Mouse (Mus musculus): Measurements from ENCODE around the gene Clcn2. TPM values are rescaled to one million over a fixed set of nuclear protein-coding genes. Genes with fewer than 3 reads are reported as not detected.
A peak's percentile ranks its signal among the peaks of the same experiment; 100 is the strongest.

Gene Clcn2
- polyA plus RNA-seq, 1 experiment from 2014 or later = 13.2 TPM

DNA sequence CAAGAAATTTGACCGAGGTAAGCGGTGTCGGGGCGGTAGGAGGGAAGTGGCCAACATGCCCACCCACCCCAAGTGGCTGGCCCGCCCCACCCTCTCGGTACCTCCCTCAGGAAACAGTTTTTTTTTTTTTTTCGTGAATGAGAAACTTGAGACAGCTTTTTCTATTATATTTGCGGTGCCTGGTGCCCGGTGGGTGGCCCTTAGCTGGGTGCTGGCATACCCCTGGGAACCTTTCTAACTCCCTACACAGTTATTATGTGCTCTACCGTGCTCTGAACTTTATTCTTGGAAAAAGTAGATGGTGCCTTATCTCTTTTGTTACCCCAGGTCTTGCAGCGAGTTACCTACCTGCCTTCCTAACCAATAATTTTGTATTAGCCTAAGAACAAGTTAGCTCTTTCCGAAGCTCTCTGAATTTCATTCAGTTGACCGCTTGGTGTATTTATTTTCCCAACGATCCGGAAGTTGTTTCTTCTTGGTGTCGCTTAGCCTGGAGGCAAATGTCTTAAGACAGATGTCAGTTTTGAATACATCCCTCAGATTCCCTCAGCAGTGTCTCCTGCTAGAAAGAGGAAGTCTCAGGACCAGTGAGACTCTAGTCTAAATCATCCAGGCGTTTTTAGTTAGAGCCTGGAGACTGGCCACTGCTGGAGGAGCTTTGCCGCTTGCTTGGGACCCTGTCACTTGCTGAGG lies 578 bp upstream of the Clcn2 start:
- peak overlapping the region; percentile 96 for H3K27ac ChIP-seq (ENCODE audit: low read length)
- WGBS = 1% methylated on average over 17 of the region's 18 CpGs
- H3K4me2 ChIP-seq (replicated peaks; ENCODE audit: low read depth, low read length) = peak overlapping the region; percentile 93
- peak overlapping the region; percentile 58 for H3K4me3 ChIP-seq (ENCODE audit: low read depth, low read length)
- peak; percentile 25 for ATAC-seq (ENCODE audit: insufficient number of reproducible peaks, insufficient read depth, low FRiP score, low read depth)
- no peaks in the 10 kb centered on the region for H3K27me3 ChIP-seq (ENCODE audit: control insufficient read depth, insufficient read depth, low read length)
- H3K9ac ChIP-seq (replicated peaks; ENCODE audit: low read depth, low read length) = peak overlapping the region; percentile 15
- no peaks in the 10 kb centered on the region for H3K9me3 ChIP-seq (ENCODE audit: control insufficient read depth, low read depth, low read length)
- peaks cover 24% of the 10 kb centered on the region; the same call in 1 of the 2 replicates for H3K4me1 ChIP-seq (ENCODE audit: control insufficient read depth, insufficient read depth, low read length)
- 0 out of 2 replicates have a peak, but pooled peaks cover 4% of the 10 kb centered on the region for H3K36me3 ChIP-seq (ENCODE audit: control insufficient read depth, insufficient read depth, low read length)

DNA sequence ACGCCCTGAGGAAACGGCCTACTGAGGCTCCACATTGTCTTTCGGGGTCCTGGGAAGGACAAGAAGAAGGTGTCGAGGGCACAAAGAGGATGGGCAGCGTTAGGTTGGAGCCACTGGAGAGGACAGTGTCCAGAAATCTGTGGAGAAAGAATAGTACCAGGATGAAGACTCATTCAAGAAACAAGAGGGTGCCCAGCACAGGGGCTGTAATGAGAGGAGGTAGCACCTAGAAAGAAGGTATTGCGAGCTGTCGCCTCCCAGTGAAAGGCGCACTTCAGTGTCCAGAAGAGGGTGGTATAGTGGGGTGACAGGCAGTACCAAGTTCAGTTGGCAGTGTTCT lies 735 bp downstream of the Clcn2 start:
- WGBS = under 1% methylated on average over 8 of the region's 8 CpGs
- H3K4me2 ChIP-seq (replicated peaks; ENCODE audit: low read depth, low read length) = peak overlapping the region; percentile 93
- peak overlapping the region; percentile 58 for H3K4me3 ChIP-seq (ENCODE audit: low read depth, low read length)
- H3K4me1 ChIP-seq (ENCODE audit: control insufficient read depth, insufficient read depth, low read length) = peaks cover 24% of the 10 kb centered on the region; the same call in 1 of the 2 replicates
- peak overlapping the region; percentile 56 for H3K9ac ChIP-seq (replicated peaks; ENCODE audit: low read depth, low read length)
- 0 out of 2 replicates have a peak, but pooled peaks cover 4% of the 10 kb centered on the region for H3K36me3 ChIP-seq (ENCODE audit: control insufficient read depth, insufficient read depth, low read length)
- no peaks in the 10 kb centered on the region for H3K27me3 ChIP-seq (ENCODE audit: control insufficient read depth, insufficient read depth, low read length)
- ATAC-seq (ENCODE audit: insufficient number of reproducible peaks, insufficient read depth, low FRiP score, low read depth) = no peak
- H3K9me3 ChIP-seq (ENCODE audit: control insufficient read depth, low read depth, low read length) = no peaks in the 10 kb centered on the region
- H3K27ac ChIP-seq (ENCODE audit: low read length) = peak overlapping the region; percentile 96

DNA sequence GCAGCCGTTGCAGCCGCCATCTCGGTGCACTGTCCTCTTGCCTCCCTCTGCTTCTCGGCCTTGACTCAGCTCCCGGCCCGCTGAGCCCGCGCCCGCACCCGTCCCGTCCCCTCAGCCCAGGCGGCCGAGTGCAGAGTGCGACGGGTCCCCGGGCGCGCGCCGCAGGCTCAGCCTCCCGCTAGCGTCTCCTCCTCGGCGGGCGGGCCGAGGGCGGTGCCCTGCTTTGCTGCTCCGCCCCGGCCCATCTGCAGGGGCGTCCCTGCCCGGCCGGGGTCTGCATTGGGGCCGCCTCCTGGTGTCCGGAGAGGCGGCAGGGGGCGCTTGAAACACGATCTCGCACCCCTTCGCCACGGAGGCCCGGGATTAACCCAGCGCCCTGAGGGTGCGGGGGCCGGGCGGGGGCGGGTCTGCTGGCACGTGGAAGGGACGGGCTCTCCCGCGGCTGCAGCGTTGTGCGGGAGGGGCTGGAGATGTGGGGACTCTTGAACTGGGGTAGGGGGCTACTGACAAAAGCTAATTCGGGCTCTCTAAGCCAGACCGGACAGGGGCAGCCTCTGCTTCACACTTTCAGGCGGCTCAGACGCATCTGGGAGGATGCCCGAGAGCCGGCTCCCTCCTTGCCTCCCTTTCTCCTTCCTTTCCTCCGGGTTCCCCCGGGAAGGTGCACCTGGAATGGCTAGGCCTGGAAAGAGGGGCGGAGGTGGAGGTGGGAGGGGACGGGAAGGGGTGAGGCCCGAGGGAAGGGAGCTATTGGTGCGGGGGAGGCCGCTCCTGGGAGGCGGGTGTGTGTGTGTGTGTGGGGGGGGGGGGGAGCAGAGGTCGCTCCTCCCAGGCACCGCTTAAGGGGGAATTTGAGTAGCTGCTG lies 1.3 kb downstream of the Clcn2 start:
- Histone ChIP-seq H3K36me3 (ENCODE audit: control insufficient read depth, insufficient read depth, low read length) (no peaks in the 10 kb centered on the region), H3K4me1 (ENCODE audit: control insufficient read depth, insufficient read depth, low read length) (peaks cover 24% of the 10 kb centered on the region; the same call in 1 of the 2 replicates), H3K27ac (ENCODE audit: low read length) (peak overlapping the region; percentile 96), H3K4me2 (replicated peaks; ENCODE audit: low read depth, low read length) (peak overlapping the region; percentile 93), H3K4me3 (ENCODE audit: low read depth, low read length) (peak overlapping the region; percentile 58), H3K9ac (replicated peaks; ENCODE audit: low read depth, low read length) (peak overlapping the region; percentile 56), H3K27me3 (ENCODE audit: control insufficient read depth, insufficient read depth, low read length) (no peaks in the 10 kb centered on the region), H3K9me3 (ENCODE audit: control insufficient read depth, low read depth, low read length) (no peaks in the 10 kb centered on the region)
- ATAC-seq (ENCODE audit: insufficient number of reproducible peaks, insufficient read depth, low FRiP score, low read depth) = peak; percentile 86
- under 1% methylated on average over 67 of the region's 68 CpGs for WGBS

DNA sequence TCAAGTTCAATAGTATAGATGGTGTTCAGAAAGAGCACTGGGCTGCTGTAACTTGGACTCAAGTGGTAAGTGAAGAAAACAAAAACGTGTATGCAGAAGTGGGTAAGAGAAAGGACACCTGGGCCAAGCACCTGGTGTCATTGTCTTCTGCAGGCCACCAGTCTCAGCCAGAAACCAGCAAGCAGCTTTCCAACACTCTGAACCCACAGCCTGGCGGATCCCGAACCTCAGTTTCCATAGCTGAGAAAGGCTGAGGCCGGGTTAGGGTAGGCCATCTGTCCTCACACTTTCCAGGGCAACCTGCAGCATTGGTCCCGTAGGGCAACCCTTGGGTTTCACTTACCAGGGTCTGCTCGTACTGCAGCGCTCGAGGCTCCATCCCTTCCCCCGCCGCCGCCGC lies 2.0 kb downstream of the Clcn2 start:
- no peaks in the 10 kb centered on the region for H3K27me3 ChIP-seq (ENCODE audit: control insufficient read depth, insufficient read depth, low read length)
- H3K4me1 ChIP-seq (ENCODE audit: control insufficient read depth, insufficient read depth, low read length) = peaks cover 24% of the 10 kb centered on the region; the same call in 1 of the 2 replicates
- peak overlapping the region; percentile 93 for H3K4me2 ChIP-seq (replicated peaks; ENCODE audit: low read depth, low read length)
- ATAC-seq (ENCODE audit: insufficient number of reproducible peaks, insufficient read depth, low FRiP score, low read depth) = no peak
- H3K36me3 ChIP-seq (ENCODE audit: control insufficient read depth, insufficient read depth, low read length) = no peaks in the 10 kb centered on the region
- peak overlapping the region; percentile 58 for H3K4me3 ChIP-seq (ENCODE audit: low read depth, low read length)
- H3K9me3 ChIP-seq (ENCODE audit: control insufficient read depth, low read depth, low read length) = no peaks in the 10 kb centered on the region
- H3K9ac ChIP-seq (replicated peaks; ENCODE audit: low read depth, low read length) = peak overlapping the region; percentile 56
- peak overlapping the region; percentile 96 for H3K27ac ChIP-seq (ENCODE audit: low read length)
- 2% methylated on average over 12 of the region's 12 CpGs for WGBS

DNA sequence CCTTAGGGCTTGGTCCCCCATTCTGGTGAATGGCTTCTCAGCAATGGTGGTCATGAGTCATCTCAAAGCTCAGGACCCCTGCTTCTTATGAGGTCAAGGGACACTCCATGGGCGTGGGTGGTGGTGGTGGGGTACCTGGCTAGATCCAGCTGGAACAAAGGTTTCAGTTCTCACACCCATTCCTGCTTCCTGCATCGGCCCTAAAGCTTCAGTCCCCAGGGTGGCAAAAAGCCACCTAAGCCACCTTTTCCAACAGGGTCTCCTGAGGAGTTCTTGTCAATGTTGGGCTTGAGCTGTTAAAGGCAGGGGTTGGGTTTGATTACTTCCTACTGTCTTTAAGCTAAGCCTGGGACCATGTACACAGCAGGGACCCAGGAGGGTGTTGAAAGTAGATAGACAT lies 2.4 kb downstream of the Clcn2 start:
- peak overlapping the region; percentile 56 for H3K9ac ChIP-seq (replicated peaks; ENCODE audit: low read depth, low read length)
- ATAC-seq (ENCODE audit: insufficient number of reproducible peaks, insufficient read depth, low FRiP score, low read depth) = no peak
- H3K27ac ChIP-seq (ENCODE audit: low read length) = no peak overlapping the region
- peak overlapping the region; percentile 58 for H3K4me3 ChIP-seq (ENCODE audit: low read depth, low read length)
- H3K27me3 ChIP-seq (ENCODE audit: control insufficient read depth, insufficient read depth, low read length) = no peaks in the 10 kb centered on the region
- peak overlapping the region; percentile 93 for H3K4me2 ChIP-seq (replicated peaks; ENCODE audit: low read depth, low read length)
- no peaks in the 10 kb centered on the region for H3K36me3 ChIP-seq (ENCODE audit: control insufficient read depth, insufficient read depth, low read length)
- H3K4me1 ChIP-seq (ENCODE audit: control insufficient read depth, insufficient read depth, low read length) = peaks cover 24% of the 10 kb centered on the region; the same call in 1 of the 2 replicates
- 53% methylated on average over 2 of the region's 2 CpGs for WGBS
- no peaks in the 10 kb centered on the region for H3K9me3 ChIP-seq (ENCODE audit: control insufficient read depth, low read depth, low read length)

DNA sequence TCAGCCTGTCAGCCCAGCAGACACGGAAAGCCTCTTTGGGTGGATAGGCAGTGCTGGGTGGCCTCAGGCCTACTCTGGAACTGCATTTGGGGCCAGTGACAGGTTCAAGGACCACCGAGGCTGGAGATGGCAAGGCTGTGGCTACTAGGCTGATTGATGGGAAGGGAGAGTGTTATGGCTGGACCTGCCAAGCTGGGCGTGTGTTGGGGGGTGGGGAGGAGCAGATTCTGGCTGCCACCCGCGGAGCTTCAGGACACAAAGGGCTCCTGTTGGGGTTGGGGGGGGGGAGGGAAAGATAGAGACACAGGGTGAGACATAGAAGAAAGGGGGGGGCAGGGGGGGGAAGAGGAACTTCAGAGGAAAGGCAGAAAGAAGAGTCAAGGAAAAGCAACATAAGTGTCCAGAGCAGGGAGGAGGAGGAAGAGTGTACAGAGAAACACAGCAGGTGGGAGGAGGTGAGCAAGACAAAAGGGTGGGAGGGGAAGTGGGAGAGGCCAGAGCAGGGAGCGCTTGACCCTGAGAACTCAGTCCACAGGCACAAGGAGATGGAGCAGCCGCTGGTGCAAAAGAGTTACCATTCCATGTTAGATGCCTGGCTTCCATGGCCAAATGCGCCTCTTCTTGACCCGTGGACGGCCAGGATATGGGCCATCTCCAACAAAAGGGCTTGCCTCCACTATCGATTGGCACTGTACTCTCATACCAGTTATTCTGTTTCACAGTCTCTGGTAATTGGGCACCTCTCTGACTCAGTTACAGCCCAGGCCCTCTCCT lies 3.1 kb downstream of the Clcn2 start:
- Histone ChIP-seq H3K9me3 (ENCODE audit: control insufficient read depth, low read depth, low read length) (no peaks in the 10 kb centered on the region), H3K4me1 (ENCODE audit: control insufficient read depth, insufficient read depth, low read length) (peaks cover 24% of the 10 kb centered on the region; the same call in 1 of the 2 replicates), H3K4me3 (ENCODE audit: low read depth, low read length) (peak overlapping the region; percentile 58), H3K36me3 (ENCODE audit: control insufficient read depth, insufficient read depth, low read length) (no peaks in the 10 kb centered on the region), H3K27me3 (ENCODE audit: control insufficient read depth, insufficient read depth, low read length) (no peaks in the 10 kb centered on the region), H3K4me2 (replicated peaks; ENCODE audit: low read depth, low read length) (peak overlapping the region; percentile 93), H3K9ac (replicated peaks; ENCODE audit: low read depth, low read length) (no peak overlapping the region; the same call in 1 of the 2 replicates), H3K27ac (ENCODE audit: low read length) (no peak overlapping the region)
- ATAC-seq (ENCODE audit: insufficient number of reproducible peaks, insufficient read depth, low FRiP score, low read depth) = no peak
- WGBS = 28% methylated on average over 11 of the region's 11 CpGs

DNA sequence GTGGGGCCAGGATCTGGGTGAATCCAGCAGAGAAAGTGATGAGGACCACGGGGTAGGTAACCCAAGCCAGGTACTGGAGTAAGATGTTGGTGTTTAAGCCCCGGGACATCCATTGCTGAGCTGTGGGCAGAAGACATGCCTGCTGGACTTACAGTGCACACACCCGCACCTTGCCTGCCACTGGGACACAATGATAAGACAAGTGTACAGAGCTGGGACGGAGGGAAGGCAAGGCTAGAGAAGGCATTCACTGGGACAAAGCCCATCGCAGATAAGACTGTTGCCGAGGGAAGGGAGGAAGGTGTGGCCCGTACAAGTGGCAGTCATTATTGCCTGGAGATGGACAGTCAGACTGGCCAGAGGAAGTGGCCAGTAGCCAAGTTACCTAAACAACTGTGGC lies 4.7 kb downstream of the Clcn2 start:
- Histone ChIP-seq H3K4me3 (ENCODE audit: low read depth, low read length) (no peak overlapping the region), H3K36me3 (ENCODE audit: control insufficient read depth, insufficient read depth, low read length) (no peaks in the 10 kb centered on the region; the same call in 1 of the 2 replicates), H3K4me2 (replicated peaks; ENCODE audit: low read depth, low read length) (no peak overlapping the region), H3K9ac (replicated peaks; ENCODE audit: low read depth, low read length) (no peak overlapping the region), H3K27me3 (ENCODE audit: control insufficient read depth, insufficient read depth, low read length) (no peaks in the 10 kb centered on the region), H3K9me3 (ENCODE audit: control insufficient read depth, low read depth, low read length) (no peaks in the 10 kb centered on the region), H3K27ac (ENCODE audit: low read length) (no peak overlapping the region), H3K4me1 (ENCODE audit: control insufficient read depth, insufficient read depth, low read length) (peaks cover 18% of the 10 kb centered on the region; the same call in 1 of the 2 replicates)
- no peak for ATAC-seq (ENCODE audit: insufficient number of reproducible peaks, insufficient read depth, low FRiP score, low read depth)
- WGBS = 79% methylated on average over 7 of the region's 7 CpGs

DNA sequence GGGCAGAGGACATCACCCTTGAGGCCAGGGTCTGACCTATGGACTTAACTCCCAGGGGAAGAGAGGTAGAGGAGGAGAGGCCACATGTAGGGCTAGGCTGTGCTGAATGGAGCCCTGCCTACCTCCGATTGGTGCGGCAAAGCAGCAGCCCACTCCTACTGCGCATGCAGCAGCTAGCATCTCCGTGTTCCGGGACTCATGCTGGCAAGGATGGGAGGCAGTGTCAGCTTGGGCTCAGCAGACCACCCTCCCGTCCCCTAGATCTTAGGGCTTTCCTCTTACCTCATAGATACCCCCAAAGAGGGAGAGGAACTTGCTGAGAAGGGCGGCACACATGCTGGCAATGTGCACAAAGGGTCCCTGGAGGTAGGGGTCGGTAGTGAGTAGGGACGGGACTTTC lies 5.4 kb downstream of the Clcn2 start:
- Histone ChIP-seq H3K27me3 (ENCODE audit: control insufficient read depth, insufficient read depth, low read length) (no peaks in the 10 kb centered on the region), H3K4me1 (ENCODE audit: control insufficient read depth, insufficient read depth, low read length) (peaks cover 18% of the 10 kb centered on the region; the same call in 1 of the 2 replicates), H3K36me3 (ENCODE audit: control insufficient read depth, insufficient read depth, low read length) (no peaks in the 10 kb centered on the region; the same call in 1 of the 2 replicates), H3K9me3 (ENCODE audit: control insufficient read depth, low read depth, low read length) (no peaks in the 10 kb centered on the region), H3K4me3 (ENCODE audit: low read depth, low read length) (no peak overlapping the region), H3K4me2 (replicated peaks; ENCODE audit: low read depth, low read length) (no peak overlapping the region), H3K9ac (replicated peaks; ENCODE audit: low read depth, low read length) (no peak overlapping the region), H3K27ac (ENCODE audit: low read length) (no peak overlapping the region)
- WGBS = 71% methylated on average over 9 of the region's 9 CpGs
- no peak for ATAC-seq (ENCODE audit: insufficient number of reproducible peaks, insufficient read depth, low FRiP score, low read depth)
